Mouse (Mus musculus) neural tube, embryonic 15.5 days (tissue): ENCODE measurements around the gene Samd4. TPM values are rescaled to one million over a fixed set of nuclear protein-coding genes. Genes with fewer than 3 reads are reported as not detected.
A peak's percentile ranks its signal among the peaks of the same experiment; 100 is the strongest.

Experiments used
- ATAC-seq: fragments of 200-750 bp; cut with Nextera tagmentation; 2 replicates; pipeline ENCODE4 v1.8.0; 2017; ENCODE audit warnings: mild to moderate bottlenecking, moderate TSS enrichment, moderate library complexity; ENCODE audit not compliant: low FRiP score
- H3K27ac ChIP-seq: fragments of 300-500 bp; sonication (generic); replicated peaks from 2 replicates; pipeline ENCODE4 v1.5.1; 2015; ENCODE audit warnings: mild to moderate bottlenecking, inconsistent platforms
- H3K27me3 ChIP-seq: fragments of 300-500 bp; sonication (generic); replicated peaks from 2 replicates; pipeline ENCODE4 v1.6.1; 2015; ENCODE audit warnings: inconsistent platforms
- H3K36me3 ChIP-seq: fragments of 300-500 bp; sonication (generic); 2 replicates; pipeline ENCODE4 v1.6.1; 2015; ENCODE audit warnings: inconsistent platforms
- H3K4me1 ChIP-seq: fragments of 300-500 bp; sonication (generic); 2 replicates; pipeline ENCODE4 v1.6.1; 2015; ENCODE audit warnings: inconsistent platforms
- H3K4me2 ChIP-seq: fragments of 300-500 bp; sonication (generic); 2 replicates; pipeline ENCODE4 v1.6.1; 2015; ENCODE audit warnings: inconsistent platforms, mild to moderate bottlenecking, moderate library complexity
- H3K4me3 ChIP-seq: fragments of 300-500 bp; sonication (generic); replicated peaks from 2 replicates; pipeline ENCODE4 v1.5.1; 2015; ENCODE audit warnings: mild to moderate bottlenecking, inconsistent platforms
- H3K9ac ChIP-seq: fragments of 300-500 bp; sonication (generic); replicated peaks from 2 replicates; pipeline ENCODE4 v1.6.1; 2015; ENCODE audit warnings: mild to moderate bottlenecking, inconsistent platforms
- H3K9me3 ChIP-seq: fragments of 300-500 bp; sonication (generic); replicated peaks from 2 replicates; pipeline ENCODE4 v1.6.1; 2016; ENCODE audit warnings: inconsistent platforms
- WGBS: fragments of 180-500 bp; shearing (Covaris S2); methylation state at CpG from one replicate; pipeline ENCODE4 v1.1.7; 2015; ENCODE audit warnings: mixed read lengths; 5-methylcytosine and 5-hydroxymethylcytosine counted together
- microRNA-seq: library from miRNA; unstranded; fragments of <30 nt; microRNA quantifications from one replicate; pipeline ENCODE4, GENCODE M21; 2017
- polyA plus RNA-seq: library from polyadenylated mRNA; unstranded; fragments of >200 nt; fragmentation: Nextera tagmentation; extraction: Ambion mirVana; gene quantifications from 2 replicates; pipeline ENCODE4 v1.2.1, GENCODE M21; 2015

Gene Samd4
- polyA plus RNA-seq, 1 experiment from 2014 or later: 5.1 TPM

- no peaks in the 10 kb centered on the region for H3K27me3 ChIP-seq
- H3K27ac ChIP-seq: no peak overlapping the region
- 55% methylated on average over 10 of the region's 10 CpGs for WGBS
- no peaks in the 10 kb centered on the region for H3K36me3 ChIP-seq
- peaks cover 3% of the 10 kb centered on the region; the same call in 1 of the 2 replicates for H3K4me1 ChIP-seq
- no peak overlapping the region for H3K4me3 ChIP-seq
- no peak overlapping the region for H3K9ac ChIP-seq
- H3K9me3 ChIP-seq: no peaks in the 10 kb centered on the region
- H3K4me2 ChIP-seq: no peak overlapping the region
- peak; percentile 77 for ATAC-seq
Observed at GRCm38 (mm10) chr14:47133948-47134347, 251.3 kb downstream of the Samd4 start.

DNA sequence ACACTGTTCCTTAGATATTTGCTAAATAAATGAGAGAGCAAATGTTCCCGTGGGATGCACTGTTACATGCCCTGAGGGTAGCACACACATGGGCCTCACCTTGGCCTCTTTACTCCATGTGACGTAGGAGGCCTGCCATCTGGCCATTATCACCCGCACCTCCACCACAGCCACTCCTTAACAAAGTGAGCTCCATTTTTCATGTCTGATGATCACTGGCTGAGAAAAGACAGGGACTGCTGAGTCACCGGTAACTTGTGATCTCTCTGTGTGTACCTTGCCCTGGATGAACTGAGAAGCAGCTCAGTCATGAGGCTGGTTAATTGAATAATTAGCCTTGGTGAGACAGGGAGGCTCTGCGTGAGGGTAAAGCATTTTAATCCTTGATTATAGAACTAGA lies 254.0 kb downstream of the Samd4 start:
- H3K36me3 ChIP-seq: no peaks in the 10 kb centered on the region
- no peaks in the 10 kb centered on the region for H3K9me3 ChIP-seq
- WGBS: 74% methylated on average over 5 of the region's 5 CpGs
- no peak overlapping the region for H3K27ac ChIP-seq
- H3K27me3 ChIP-seq: no peaks in the 10 kb centered on the region
- H3K4me2 ChIP-seq: no peak overlapping the region
- H3K9ac ChIP-seq: no peak overlapping the region
- no peak for ATAC-seq
- H3K4me3 ChIP-seq: no peak overlapping the region
- H3K4me1 ChIP-seq: peaks cover 3% of the 10 kb centered on the region; the same call in 1 of the 2 replicates

- Histone ChIP-seq H3K36me3 (no peaks in the 10 kb centered on the region), H3K9me3 (no peaks in the 10 kb centered on the region), H3K4me3 (no peak overlapping the region), H3K27me3 (no peaks in the 10 kb centered on the region), H3K27ac (no peak overlapping the region), H3K9ac (no peak overlapping the region), H3K4me1 (peaks cover 3% of the 10 kb centered on the region; the same call in 1 of the 2 replicates), H3K4me2 (no peak overlapping the region)
- ATAC-seq: no peak
- 82% methylated on average over 3 of the region's 3 CpGs for WGBS
Observed at GRCm38 (mm10) chr14:47138853-47139252, 256.2 kb downstream of the Samd4 start.

GRCm38 (mm10) chr14:47144326-47144725 lies 261.7 kb downstream of the Samd4 start:
- Histone ChIP-seq H3K36me3 (no peaks in the 10 kb centered on the region), H3K9me3 (no peaks in the 10 kb centered on the region), H3K27me3 (no peaks in the 10 kb centered on the region), H3K9ac (no peak overlapping the region), H3K27ac (no peak overlapping the region), H3K4me2 (no peak overlapping the region), H3K4me3 (no peak overlapping the region), H3K4me1 (no peaks in the 10 kb centered on the region)
- WGBS: 96% methylated on average over 5 of the region's 5 CpGs
- no peak for ATAC-seq

GRCm38 (mm10) chr14:47151306-47151705 lies 268.7 kb downstream of the Samd4 start:
- Histone ChIP-seq H3K4me2 (no peak overlapping the region), H3K9me3 (no peaks in the 10 kb centered on the region), H3K4me3 (no peak overlapping the region), H3K27ac (no peak overlapping the region), H3K36me3 (no peaks in the 10 kb centered on the region), H3K4me1 (no peaks in the 10 kb centered on the region), H3K9ac (no peak overlapping the region), H3K27me3 (no peaks in the 10 kb centered on the region)
- WGBS: 89% methylated on average over 6 of the region's 6 CpGs
- ATAC-seq: no peak

GRCm38 (mm10) chr14:47154303-47154702 lies 271.6 kb downstream of the Samd4 start:
- ATAC-seq: no peak
- 84% methylated on average over 3 of the region's 3 CpGs for WGBS

More at GRCm38 (mm10) chr14:47154303-47154702, 271.6 kb downstream of the Samd4 start:
- Histone ChIP-seq H3K4me1 (no peaks in the 10 kb centered on the region), H3K4me3 (no peak overlapping the region), H3K27me3 (no peaks in the 10 kb centered on the region), H3K9me3 (no peaks in the 10 kb centered on the region), H3K36me3 (no peaks in the 10 kb centered on the region), H3K27ac (no peak overlapping the region), H3K9ac (no peak overlapping the region), H3K4me2 (no peak overlapping the region)

Small RNAs within 50 kb of the gene (microRNA-seq; reads per million reads assigned to microRNA genes)
- gene Mir378c: 1.6 reads per million

Other genes starting within 250 kb of the Samd4 start
- 9.1 and 15.0 TPM in 2 replicates for gene Cdkn3, start 122.3 kb upstream of the Samd4 start, polyA plus RNA-seq
- 200 and 204 TPM in 2 replicates for gene Cnih1, start 94.4 kb upstream of the Samd4 start, polyA plus RNA-seq
- gene Gmfb, start 60.6 kb upstream of the Samd4 start, polyA plus RNA-seq: 116 and 123 TPM in 2 replicates
- 20.2 and 20.7 TPM in 2 replicates for gene Cgrrf1, start 50.7 kb upstream of the Samd4 start, polyA plus RNA-seq